Mouse (Mus musculus) urinary bladder, postnatal 14 days (tissue): ENCODE measurements around the gene Gm27027.
A peak's percentile ranks its signal among the peaks of the same experiment; 100 is the strongest.

Experiments used
- DNase-seq: peaks from one replicate; pipeline ENCODE4 v3.0.0; 2021; ENCODE audit warnings: low spot score

The Gm27027 gene

GRCm38 (mm10) chr2:93976436-93977252, 19.5 kb downstream of the Gm27027 start:
- DNase-seq = peak; percentile 48

- DNase-seq = no peak
Measured at GRCm38 (mm10) chr2:93975526-93976435, 20.4 kb downstream of the Gm27027 start.

- no peak for DNase-seq
Measured at GRCm38 (mm10) chr2:93975041-93975440, 21.1 kb downstream of the Gm27027 start.

- no peak for DNase-seq
Measured at GRCm38 (mm10) chr2:93971647-93972046, 24.5 kb downstream of the Gm27027 start.

- DNase-seq = peak; percentile 22
Measured at GRCm38 (mm10) chr2:93964494-93965160, 31.5 kb downstream of the Gm27027 start.

- no peak for DNase-seq
Measured at GRCm38 (mm10) chr2:93963802-93964201, 32.4 kb downstream of the Gm27027 start.

GRCm38 (mm10) chr2:93961716-93962115, 34.4 kb downstream of the Gm27027 start:
- DNase-seq = no peak

- DNase-seq = no peak
Measured at GRCm38 (mm10) chr2:93959346-93959745, 36.8 kb downstream of the Gm27027 start.

- no peak for DNase-seq
Measured at GRCm38 (mm10) chr2:93958216-93958615, 37.9 kb downstream of the Gm27027 start.

- no peak for DNase-seq
Measured at GRCm38 (mm10) chr2:93957785-93958175, 38.4 kb downstream of the Gm27027 start.

GRCm38 (mm10) chr2:93956908-93957784, 39.0 kb downstream of the Gm27027 start, which contains the start of gene Gm13889:
Gene Gm13889 (minus strand): TSS chr2:93957201.
- peak; percentile 69 for DNase-seq

- peak; percentile 47 for DNase-seq
Measured at GRCm38 (mm10) chr2:93956331-93956801, 39.8 kb downstream of the Gm27027 start.

- no peak for DNase-seq
Measured at GRCm38 (mm10) chr2:93955886-93956285, 40.3 kb downstream of the Gm27027 start.

- no peak for DNase-seq
Measured at GRCm38 (mm10) chr2:93954781-93955578, 41.2 kb downstream of the Gm27027 start.

- DNase-seq = no peak
Measured at GRCm38 (mm10) chr2:93953726-93954125, 42.4 kb downstream of the Gm27027 start.

GRCm38 (mm10) chr2:93946976-93947375, 49.2 kb downstream of the Gm27027 start:
- no peak for DNase-seq

GRCm38 (mm10) chr2:93944855-93945254, 51.3 kb downstream of the Gm27027 start:
- no peak for DNase-seq

GRCm38 (mm10) chr2:93944099-93944498, 52.1 kb downstream of the Gm27027 start:
- DNase-seq = no peak

GRCm38 (mm10) chr2:93941670-93942069, 54.5 kb downstream of the Gm27027 start:
- DNase-seq = peak; percentile 16

- no peak for DNase-seq
Measured at GRCm38 (mm10) chr2:93938534-93938933, 57.6 kb downstream of the Gm27027 start.
